8 mouse cellular contexts compared by ENCODE assay signal in the genomic region with DNA sequence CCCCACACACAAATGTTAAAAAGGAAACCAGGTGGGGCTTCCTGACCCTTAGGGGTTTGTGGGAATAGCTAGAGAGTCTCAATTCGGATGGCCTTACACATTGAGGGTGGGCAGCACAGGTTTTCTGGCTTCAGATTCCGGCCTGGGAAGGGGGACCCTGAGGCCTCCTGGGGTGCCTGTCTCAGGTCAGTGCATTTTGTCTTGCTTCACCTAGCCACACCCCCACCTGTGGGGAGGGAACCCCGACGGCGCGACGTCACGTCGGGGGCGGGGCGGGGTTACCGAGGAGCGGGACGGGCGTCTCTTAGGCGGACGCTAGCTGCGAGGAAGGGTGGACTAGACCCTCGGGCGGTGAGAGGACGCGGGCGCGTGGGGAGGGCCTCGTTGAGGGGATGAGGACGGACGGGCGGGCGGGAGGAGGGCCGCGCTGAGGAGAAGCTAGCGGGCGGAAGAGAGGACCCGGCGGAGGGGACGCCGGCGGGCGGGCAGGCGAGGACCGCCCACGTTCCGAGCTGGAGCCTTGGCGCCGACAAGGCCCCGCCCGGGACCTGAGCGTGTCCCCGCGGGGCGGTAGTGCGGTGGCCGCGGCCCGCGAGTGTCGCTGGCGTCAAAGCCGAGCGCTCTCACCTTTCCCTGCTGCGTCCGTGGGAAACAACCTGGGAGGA. TPM values are rescaled to one million over a fixed set of nuclear protein-coding genes. Genes with fewer than 3 reads are reported as not detected.
A peak's percentile ranks its signal among the peaks of the same experiment; 100 is the strongest.
DNase-seq lines count a peak whose midpoint lies in the region; TF ChIP-seq lines count a peak whose summit lies in the region.

A gene (plus strand): TSS at position 275 of the 665 bp plus-strand sequence.

- peak within 1 kb of the TSS; percentile 74 for H3K4me3 ChIP-seq in cerebellum, adult 2 months (replicated peaks; ENCODE audit: insufficient read depth, low read depth, low read length)
- peak within 1 kb of the TSS; percentile 79 for H3K4me3 ChIP-seq in hindbrain, embryonic 10.5 days

- no peak for TF ChIP-seq CTCF in cerebellum, adult 2 months (IDR thresholded peaks at IDR 0.05; ENCODE audit: borderline replicate concordance, insufficient read depth, low read depth, low read length)

- no peaks in the 10 kb centered on the region for H3K9me3 ChIP-seq in hindbrain, embryonic 10.5 days

- H3K27me3 ChIP-seq in cerebellum, adult 2 months (ENCODE audit: control insufficient read depth, insufficient read depth, low read length), result no peaks in the 10 kb centered on the region
- H3K27me3 ChIP-seq in hindbrain, embryonic 10.5 days (ENCODE audit: insufficient read depth, poor library complexity, severe bottlenecking), result no peaks in the 10 kb centered on the region

- H3K27ac ChIP-seq in cerebellum, adult 2 months (ENCODE audit: insufficient read depth, low read length), result peak within 1 kb of the TSS; percentile 49
- peak within 1 kb of the TSS; percentile 91 for H3K27ac ChIP-seq in hindbrain, embryonic 10.5 days

- peak; percentile 58; the same call in 1 of the 2 replicates for TF ChIP-seq POLR2A in cerebellum, adult 2 months (IDR thresholded peaks at IDR 0.05; ENCODE audit: borderline replicate concordance, insufficient read depth, low read length)

- peak; percentile 85 for DNase-seq in NIH3T3 (ENCODE audit: low read depth)
- peak; percentile 82 for DNase-seq in cerebellum, adult 2 months
- DNase-seq in forelimb bud, embryonic 11.5 days (ENCODE audit: low read depth, low spot score), result peak; percentile 60
- peak; percentile 73 for DNase-seq in hindbrain, embryonic 10.5 days (ENCODE audit: low spot score)
- DNase-seq in layer of hippocampus, postnatal 10 days (ENCODE audit: low spot score in 2 of 2), result peak; percentile 47 to 63
- peak; percentile 77 for DNase-seq in lung, postnatal 14 days
- DNase-seq in ovary, postnatal 36 days (ENCODE audit: low spot score), result peak; percentile 71
- peak; percentile 72 to 74 for DNase-seq in thymus, postnatal 10 days (ENCODE audit: low spot score in 2 of 2)

- peaks cover 74% of the 10 kb centered on the region for H3K36me3 ChIP-seq in hindbrain, embryonic 10.5 days

- 1% methylated on average over 62 of the region's 62 CpGs for WGBS in cerebellum, adult 2 months
- under 1% methylated on average over 62 of the region's 62 CpGs for WGBS in hindbrain, embryonic 10.5 days

- H3K4me1 ChIP-seq in cerebellum, adult 2 months (ENCODE audit: control insufficient read depth, insufficient read depth, low read length), result peaks cover 6% of the 10 kb centered on the region
- H3K4me1 ChIP-seq in hindbrain, embryonic 10.5 days (replicated peaks), result peaks cover 19% of the 10 kb centered on the region

RNA-seq across cellular contexts. Expression of the gene that starts here (rescaled TPM):
- polyA plus RNA-seq in cerebellum, adult 2 months (2012; rRNA removed), result 45.9 and 49.9 TPM in 2 replicates
- polyA plus RNA-seq in hindbrain, embryonic 10.5 days (2016; fragmentation: Nextera tagmentation; extraction: Ambion mirVana), result 49.7 and 57.0 TPM in 2 replicates
- total RNA-seq in layer of hippocampus, postnatal 10 days (2021), result 10 to 100 TPM; 27.1 to 28.3 TPM

Comparison
In these comparisons a context has a peak if more than half of its experiments do, and no peak if none do; other contexts are left out.
1. Peak in every context shown above with its lines: DNase-seq, H3K4me3 ChIP-seq and H3K27ac ChIP-seq.